Mouse (Mus musculus) liver, postnatal 0 days (tissue): Measurements from ENCODE around the gene Ube4b. TPM values are rescaled to one million over a fixed set of nuclear protein-coding genes. Genes with fewer than 3 reads are reported as not detected.
A peak's percentile ranks its signal among the peaks of the same experiment; 100 is the strongest.

Experiments used
- ATAC-seq: fragments of 200-750 bp; cut with Nextera tagmentation; 2 replicates; pipeline ENCODE4 v1.8.0; 2017; ENCODE audit warnings: mild to moderate bottlenecking, moderate library complexity
- DNase-seq: peaks from one replicate; pipeline ENCODE4 v3.0.0-alpha.2; 2016
- H3K27ac ChIP-seq: fragments of 300-500 bp; sonication (generic); 2 replicates; pipeline ENCODE4 v1.5.1; 2014; ENCODE audit warnings: antibody characterized with exemption, moderate library complexity, mild to moderate bottlenecking, low read depth
- H3K27me3 ChIP-seq: fragments of 300-500 bp; sonication (generic); 2 replicates; pipeline ENCODE4 v1.6.1; 2014; ENCODE audit warnings: low read length, control low read depth, mixed read lengths; ENCODE audit not compliant: insufficient read depth
- H3K36me3 ChIP-seq: fragments of 300-500 bp; sonication (generic); replicated peaks from 2 replicates; pipeline ENCODE4 v1.6.1; 2014; ENCODE audit warnings: mild to moderate bottlenecking, control low read depth, low read length, moderate library complexity, mixed read lengths; ENCODE audit not compliant: insufficient read depth
- H3K4me1 ChIP-seq: fragments of 300-500 bp; sonication (generic); 2 replicates; pipeline ENCODE4 v1.6.1; 2014; ENCODE audit warnings: antibody characterized with exemption, mild to moderate bottlenecking, control low read depth; ENCODE audit not compliant: insufficient read depth
- H3K4me2 ChIP-seq: fragments of 300-500 bp; sonication (generic); 2 replicates; pipeline ENCODE4 v1.6.1; 2014; ENCODE audit warnings: low read depth, mild to moderate bottlenecking, low read length, moderate library complexity, mixed read lengths
- H3K4me3 ChIP-seq: fragments of 300-500 bp; sonication (generic); 2 replicates; pipeline ENCODE4 v1.5.1; 2014; ENCODE audit warnings: low read depth, low read length
- H3K9ac ChIP-seq: fragments of 300-500 bp; sonication (generic); replicated peaks from 2 replicates; pipeline ENCODE4 v1.6.1; 2014; ENCODE audit warnings: mild to moderate bottlenecking, moderate library complexity
- H3K9me3 ChIP-seq: fragments of 300-500 bp; sonication (generic); 2 replicates; pipeline ENCODE4 v1.6.1; 2016; ENCODE audit warnings: mild to moderate bottlenecking, control low read depth, low read length, mixed read lengths
- CTCF ChIP-seq: sonication (generic); IDR thresholded peaks from 2 replicates; pipeline ENCODE4 v1.5.1; 2016; ENCODE audit warnings: antibody characterized with exemption, low read depth
- EP300 ChIP-seq: IDR thresholded peaks from 2 replicates; pipeline ENCODE4 v1.6.1; 2016; ENCODE audit warnings: antibody characterized with exemption, low read depth, mild to moderate bottlenecking
- WGBS: fragments of 180-500 bp; shearing (Covaris S2); extraction: QIAGEN DNeasy Blood & Tissue Kit; methylation state at CpG from one replicate; pipeline ENCODE4 v1.1.7; 2014; ENCODE audit not compliant: insufficient replicate concordance; 5-methylcytosine and 5-hydroxymethylcytosine counted together
- polyA plus RNA-seq: library from polyadenylated mRNA; unstranded; fragments of >200 nt; fragmentation: Nextera tagmentation; extraction: Ambion mirVana; gene quantifications from 2 replicates; pipeline ENCODE4 v1.2.1, GENCODE M21; 2015

Ube4b gene
- polyA plus RNA-seq, 1 experiment from 2014 or later = 11.9 TPM

DNA sequence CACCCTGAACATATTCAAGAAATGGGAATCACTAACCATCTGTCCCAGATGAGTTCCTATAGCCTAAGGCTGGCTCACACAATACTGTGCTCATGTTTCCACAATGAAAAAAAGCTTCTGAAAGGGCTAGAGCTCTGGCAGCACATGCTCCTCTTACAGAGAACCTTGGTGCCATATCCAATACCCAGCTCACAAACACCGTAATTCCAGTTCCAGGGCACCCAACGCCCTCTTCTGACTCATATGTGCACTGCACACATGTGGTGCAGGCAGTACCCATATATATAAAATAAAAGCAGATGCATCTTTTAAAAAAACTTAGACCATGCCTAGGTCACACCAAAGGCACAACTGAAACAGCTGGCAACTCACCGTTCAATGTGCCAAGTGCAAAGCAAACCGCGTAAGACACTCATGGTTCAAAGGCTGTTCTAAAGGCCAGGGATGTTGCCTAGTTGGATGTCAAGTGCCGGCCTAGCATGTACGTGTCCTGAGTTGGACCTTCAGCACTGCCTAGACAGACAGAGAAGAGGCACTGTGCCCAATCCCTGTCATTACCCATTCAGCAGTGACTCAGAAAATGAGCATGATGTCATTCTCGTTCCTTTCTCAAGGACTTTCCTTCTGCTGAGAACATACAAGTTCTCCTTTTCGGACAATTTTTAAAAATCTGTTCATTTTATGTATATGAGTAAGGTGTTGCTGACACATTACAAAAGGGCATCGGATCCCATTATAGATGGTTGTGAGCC lies 101.0 kb downstream of the Ube4b start:
- Histone ChIP-seq H3K9ac (no peak overlapping the region), H3K27me3 (no peaks in the 10 kb centered on the region), H3K4me1 (no peaks in the 10 kb centered on the region), H3K9me3 (no peaks in the 10 kb centered on the region), H3K36me3 (peaks cover 23% of the 10 kb centered on the region), H3K4me3 (no peak overlapping the region), H3K4me2 (no peak overlapping the region), H3K27ac (no peak overlapping the region)
- 84% methylated on average over 10 of the region's 10 CpGs for WGBS
- no peak for DNase-seq
- no peak for TF ChIP-seq EP300
- no peak for TF ChIP-seq CTCF
- no peak for ATAC-seq

GRCm38 (mm10) chr4:149323730-149324129 lies 102.8 kb downstream of the Ube4b start:
- Histone ChIP-seq H3K27ac (no peak overlapping the region), H3K36me3 (peaks cover 7% of the 10 kb centered on the region; the same call in 1 of the 2 replicates), H3K9ac (no peak overlapping the region), H3K27me3 (no peaks in the 10 kb centered on the region), H3K9me3 (no peaks in the 10 kb centered on the region), H3K4me3 (no peak overlapping the region), H3K4me1 (no peaks in the 10 kb centered on the region), H3K4me2 (no peak overlapping the region)
- WGBS = 62% methylated on average over 16 of the region's 16 CpGs
- DNase-seq = peak; percentile 22
- TF ChIP-seq CTCF (no peak), EP300 (no peak)
- ATAC-seq = peak; percentile 66

- TF ChIP-seq EP300 = no peak
- no peak for TF ChIP-seq CTCF
- Histone ChIP-seq H3K27me3 (no peaks in the 10 kb centered on the region), H3K4me1 (no peaks in the 10 kb centered on the region), H3K36me3 (peaks cover 4% of the 10 kb centered on the region; the same call in 1 of the 2 replicates), H3K9ac (no peak overlapping the region), H3K4me2 (no peak overlapping the region), H3K27ac (no peak overlapping the region), H3K4me3 (no peak overlapping the region), H3K9me3 (no peaks in the 10 kb centered on the region)
- WGBS = 42% methylated on average over 6 of the region's 6 CpGs
- no peak for ATAC-seq
- no peak for DNase-seq
Measured at GRCm38 (mm10) chr4:149322718-149323117, 103.8 kb downstream of the Ube4b start.

- no peak for DNase-seq
Measured at GRCm38 (mm10) chr4:149322286-149322685, 104.3 kb downstream of the Ube4b start.

GRCm38 (mm10) chr4:149319088-149319487 lies 107.5 kb downstream of the Ube4b start:
- ATAC-seq (no peak), DNase-seq (no peak)

More at GRCm38 (mm10) chr4:149322286-149322685, 104.3 kb downstream of the Ube4b start:
- peaks cover 3% of the 10 kb centered on the region; the same call in 1 of the 2 replicates for H3K36me3 ChIP-seq
- H3K4me1 ChIP-seq = no peaks in the 10 kb centered on the region
- no peak overlapping the region for H3K4me3 ChIP-seq
- no peak overlapping the region for H3K9ac ChIP-seq
- no peak for TF ChIP-seq EP300
- TF ChIP-seq CTCF = no peak
- no peak overlapping the region for H3K27ac ChIP-seq
- 63% methylated on average over 4 of the region's 4 CpGs for WGBS
- no peaks in the 10 kb centered on the region for H3K9me3 ChIP-seq
- H3K27me3 ChIP-seq = no peaks in the 10 kb centered on the region
- H3K4me2 ChIP-seq = no peak overlapping the region
- ATAC-seq = no peak

GRCm38 (mm10) chr4:149317387-149317786 lies 109.2 kb downstream of the Ube4b start:
- no peaks in the 10 kb centered on the region for H3K36me3 ChIP-seq
- 63% methylated on average over 5 of the region's 5 CpGs for WGBS
- no peak overlapping the region for H3K27ac ChIP-seq
- no peak overlapping the region for H3K4me3 ChIP-seq
- no peak overlapping the region for H3K4me2 ChIP-seq
- no peaks in the 10 kb centered on the region for H3K27me3 ChIP-seq
- H3K9ac ChIP-seq = no peak overlapping the region
- TF ChIP-seq CTCF (no peak), EP300 (no peak)
- no peaks in the 10 kb centered on the region for H3K4me1 ChIP-seq
- ATAC-seq (no peak), DNase-seq (no peak)
- H3K9me3 ChIP-seq = no peaks in the 10 kb centered on the region

More at GRCm38 (mm10) chr4:149319088-149319487, 107.5 kb downstream of the Ube4b start:
- no peaks in the 10 kb centered on the region for H3K4me1 ChIP-seq
- H3K9ac ChIP-seq = no peak overlapping the region
- H3K4me3 ChIP-seq = no peak overlapping the region
- no peaks in the 10 kb centered on the region for H3K9me3 ChIP-seq
- H3K4me2 ChIP-seq = no peak overlapping the region
- WGBS = 74% methylated on average over 9 of the region's 9 CpGs
- H3K36me3 ChIP-seq = no peaks in the 10 kb centered on the region
- no peaks in the 10 kb centered on the region for H3K27me3 ChIP-seq
- no peak for TF ChIP-seq CTCF
- H3K27ac ChIP-seq = no peak overlapping the region
